Mouse (Mus musculus) CH12.LX (cell line): ENCODE results near the gene Zbtb37. TPM values are rescaled to one million over a fixed set of nuclear protein-coding genes. Genes with fewer than 3 reads are reported as not detected.

Source experiments
- DNase-seq: peaks from one replicate; pipeline ENCODE4 v3.0.0-alpha.2; 2013; ENCODE audit errors: extremely low read depth
- H3K27ac ChIP-seq: 2 replicates; pipeline ENCODE4 v1.5.1; 2012; ENCODE audit warnings: low read depth, mild to moderate bottlenecking, control low read depth, moderate library complexity; ENCODE audit not compliant: insufficient read depth
- H3K27me3 ChIP-seq: replicated peaks from 2 replicates; pipeline ENCODE3; 2012; ENCODE audit warnings: inconsistent platforms
- H3K36me3 ChIP-seq, 2 experiments: replicated peaks in 1 of 2; 2 replicates each; pipeline versions ENCODE3 to v1.6.1; 2012; ENCODE audit warnings: inconsistent platforms in 1 of 2, low read length in 1 of 2, mild to moderate bottlenecking in 1 of 2, mixed read lengths in 1 of 2, moderate library complexity in 1 of 2; ENCODE audit not compliant: control insufficient read depth in 1 of 2, insufficient read depth in 1 of 2
- H3K4me1 ChIP-seq, 2 experiments: 2 replicates each; pipeline ENCODE4 v1.6.1; 2012; ENCODE audit warnings: inconsistent platforms in 1 of 2, moderate library complexity in 1 of 2; ENCODE audit not compliant: insufficient read depth in 2 of 2, control insufficient read depth in 1 of 2
- H3K4me2 ChIP-seq: 2 replicates; pipeline ENCODE4 v1.6.1; 2012; ENCODE audit warnings: low read depth, mild to moderate bottlenecking, control low read depth; ENCODE audit not compliant: poor library complexity, insufficient read depth, severe bottlenecking
- H3K4me3 ChIP-seq, 3 experiments: fragments of 150-350 bp in 1 of 3; sonication (generic) in 1 of 3; replicated peaks in 1 of 3; 2 replicates each; pipeline versions ENCODE3 to v1.5.1; 2011 to 2012; ENCODE audit warnings: low read depth in 2 of 3, low read length in 2 of 3, mild to moderate bottlenecking in 2 of 3, moderate library complexity in 2 of 3, control low read depth in 1 of 3, improper control_type of control experiment in 1 of 3, inconsistent platforms in 1 of 3, mixed read lengths in 1 of 3; ENCODE audit not compliant: poor library complexity in 1 of 3
- H3K79me2 ChIP-seq: replicated peaks from 2 replicates; pipeline ENCODE4 v1.6.1; 2012; ENCODE audit warnings: mild to moderate bottlenecking, moderate library complexity; ENCODE audit not compliant: control insufficient read depth, poor library complexity, insufficient read depth, severe bottlenecking; ENCODE audit errors: extremely low read depth
- H3K9ac ChIP-seq: 2 replicates; pipeline ENCODE4 v1.6.1; 2012; ENCODE audit warnings: low read depth, mild to moderate bottlenecking, control low read depth, moderate library complexity; ENCODE audit not compliant: insufficient read depth
- H3K9me3 ChIP-seq: replicated peaks from 2 replicates; pipeline ENCODE3; 2012; ENCODE audit warnings: low read length, inconsistent platforms, mixed read lengths
- BHLHE40 ChIP-seq: IDR thresholded peaks from 2 replicates; pipeline ENCODE4 v1.6.1; 2011; ENCODE audit warnings: mild to moderate bottlenecking, low read depth, low read length, improper control_type of control experiment
- E2F4 ChIP-seq: IDR thresholded peaks from 2 replicates; pipeline ENCODE4 v1.6.1; 2011; ENCODE audit warnings: low read depth, low read length, improper control_type of control experiment; ENCODE audit not compliant: insufficient replicate concordance
- ELF1 ChIP-seq: IDR thresholded peaks from 2 replicates; pipeline ENCODE4 v1.6.1; 2014; ENCODE audit warnings: low read depth, mild to moderate bottlenecking, inconsistent platforms, low read length, improper control_type of control experiment
- EP300 ChIP-seq: IDR thresholded peaks from 2 replicates; pipeline ENCODE4 v1.6.1; 2011; ENCODE audit warnings: low read length, improper control_type of control experiment
- ETS1 ChIP-seq: conservative IDR thresholded peaks from 2 replicates; pipeline ENCODE4 v1.6.1; 2012; ENCODE audit warnings: low read depth, mild to moderate bottlenecking, inconsistent platforms, low read length, improper control_type of control experiment, moderate library complexity
- HCFC1 ChIP-seq: IDR thresholded peaks from 2 replicates; pipeline ENCODE4 v1.6.1; 2012; ENCODE audit warnings: low read depth, mild to moderate bottlenecking, inconsistent platforms, low read length, improper control_type of control experiment
- IRF4 ChIP-seq: IDR thresholded peaks from 2 replicates; pipeline ENCODE4 v1.6.1; 2014; ENCODE audit warnings: low read depth, mild to moderate bottlenecking, inconsistent platforms, low read length, improper control_type of control experiment
- KAT2A ChIP-seq: IDR thresholded peaks from 2 replicates; pipeline ENCODE4 v1.6.1; 2012; ENCODE audit warnings: low read length, improper control_type of control experiment, inconsistent platforms; ENCODE audit not compliant: insufficient replicate concordance
- MXI1 ChIP-seq: IDR thresholded peaks from 2 replicates; pipeline ENCODE4 v1.6.1; 2011; ENCODE audit warnings: mild to moderate bottlenecking, low read depth, low read length, improper control_type of control experiment
- MYC ChIP-seq: IDR thresholded peaks from 2 replicates; pipeline ENCODE4 v1.6.1; 2011; ENCODE audit warnings: low read depth, mild to moderate bottlenecking, improper control_type of control experiment, low read length
- NELFE ChIP-seq: IDR thresholded peaks from 2 replicates; pipeline ENCODE4 v1.6.1; 2011; ENCODE audit warnings: low read depth, low read length, improper control_type of control experiment
- NRF1 ChIP-seq: IDR thresholded peaks from 2 replicates; pipeline ENCODE4 v1.6.1; 2014; ENCODE audit warnings: low read depth, mild to moderate bottlenecking, inconsistent platforms, low read length, improper control_type of control experiment, moderate library complexity
- PAX5 ChIP-seq: IDR thresholded peaks from 2 replicates; pipeline ENCODE4 v1.6.1; 2012; ENCODE audit warnings: low read length, inconsistent platforms, mixed read lengths
- RAD21 ChIP-seq: IDR thresholded peaks from 2 replicates; pipeline ENCODE4 v1.6.1; 2011; ENCODE audit warnings: low read depth, mild to moderate bottlenecking, low read length, improper control_type of control experiment, moderate library complexity
- RCOR1 ChIP-seq: conservative IDR thresholded peaks from 2 replicates; pipeline ENCODE4 v1.6.1; 2012; ENCODE audit warnings: low read depth, mild to moderate bottlenecking, inconsistent platforms, low read length, improper control_type of control experiment
- SIN3A ChIP-seq: IDR thresholded peaks from 2 replicates; pipeline ENCODE4 v1.6.1; 2012; ENCODE audit warnings: low read length, improper control_type of control experiment, inconsistent platforms
- TBP ChIP-seq: conservative IDR thresholded peaks from 2 replicates; pipeline ENCODE4 v1.6.1; 2011; ENCODE audit warnings: low read depth, low read length, improper control_type of control experiment
- TCF12 ChIP-seq: IDR thresholded peaks from 2 replicates; pipeline ENCODE4 v1.6.1; 2014; ENCODE audit warnings: low read depth, mild to moderate bottlenecking, inconsistent platforms, low read length, improper control_type of control experiment
- USF1 ChIP-seq: IDR thresholded peaks from 2 replicates; pipeline ENCODE4 v1.6.1; 2014; ENCODE audit warnings: low read depth, mild to moderate bottlenecking, inconsistent platforms, low read length, improper control_type of control experiment
- ZKSCAN1 ChIP-seq: IDR thresholded peaks from 2 replicates; pipeline ENCODE4 v1.6.1; 2012; ENCODE audit warnings: low read depth, inconsistent platforms, low read length, improper control_type of control experiment, borderline replicate concordance
- dilution Hi-C: fragments of 300-500 bp; cut with MboI; formaldehyde crosslinking; loops from 2 replicates; pipeline ENCODE4 v1.14.3; 2020; ENCODE audit warnings: low sequenced_read_pairs; ENCODE audit not compliant: extremely low pct_unique_long_range_greater_than_20kb, extremely low pct_ligation_motif_present
- in situ Hi-C: fragments of 300-500 bp; cut with MboI; formaldehyde crosslinking; loops from 3 replicates; pipeline ENCODE4 v1.14.3; 2019; ENCODE audit warnings: low sequenced_read_pairs, low pct_ligation_motif_present, low pct_unique_long_range_greater_than_20kb, mixed read lengths
- polyA plus RNA-seq: library from polyadenylated mRNA; unstranded; fragments of >175 nt; gene quantifications from 2 replicates; pipeline ENCODE4 v1.2.1, GENCODE M21; 2012; ENCODE audit warnings: low read depth; ENCODE audit not compliant: insufficient read length
- total RNA-seq, 2 experiments: library from RNA; depleted of rRNA; stranded (reverse); fragments of 300-350 nt in 1 of 2; fragments of >200 nt in 1 of 2; gene quantifications; 2 replicates each; pipeline ENCODE4 v1.2.3; 2012 to 2014

The Zbtb37 gene
- total and polyA plus RNA-seq, 3 experiments, result 4.5 to 4.8 (median 4.7) TPM

DNA sequence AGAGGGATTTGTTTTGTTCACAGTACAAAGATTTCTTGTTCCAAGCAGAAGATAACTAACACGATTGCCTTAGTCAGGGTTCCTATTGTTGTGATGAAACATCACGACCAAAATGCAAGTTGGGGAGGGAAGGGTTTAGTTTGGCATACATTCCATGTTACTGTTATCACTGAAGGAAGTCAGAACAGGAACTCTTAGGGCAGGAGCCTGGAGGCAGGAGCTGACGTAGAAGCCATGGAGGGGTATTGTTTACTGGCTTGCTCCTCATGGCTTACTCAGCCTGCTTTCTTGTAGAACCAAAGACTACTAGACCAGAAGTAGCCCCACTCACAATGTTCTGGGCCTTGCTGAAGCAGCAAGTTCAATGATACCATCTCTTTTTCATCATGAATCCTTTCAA is 12.3 kb upstream of the Zbtb37 start:
- Histone ChIP-seq H3K79me2 (no peaks in the 10 kb centered on the region), H3K27me3 (no peaks in the 10 kb centered on the region), H3K9me3 (no peaks in the 10 kb centered on the region), H3K36me3 (peaks cover 48 to 86% of the 10 kb centered on the region in 2 experiments), H3K4me1 (no peaks in the 10 kb centered on the region), H3K9ac (no peak overlapping the region), H3K4me3 (no peak overlapping the region), H3K4me2 (no peak overlapping the region), H3K27ac (no peak overlapping the region)
- TF ChIP-seq IRF4 (no peak), ELF1 (no peak), NRF1 (no peak), MYC (no peak), KAT2A (no peak), USF1 (no peak), BHLHE40 (no peak), MXI1 (no peak), HCFC1 (no peak), TBP (no peak), ETS1 (no peak), EP300 (no peak), TCF12 (no peak), E2F4 (no peak), NELFE (no peak), SIN3A (no peak)
- in situ Hi-C loops, result no loop called here
- dilution Hi-C loops, result no loop called here
- no peak for DNase-seq

DNA sequence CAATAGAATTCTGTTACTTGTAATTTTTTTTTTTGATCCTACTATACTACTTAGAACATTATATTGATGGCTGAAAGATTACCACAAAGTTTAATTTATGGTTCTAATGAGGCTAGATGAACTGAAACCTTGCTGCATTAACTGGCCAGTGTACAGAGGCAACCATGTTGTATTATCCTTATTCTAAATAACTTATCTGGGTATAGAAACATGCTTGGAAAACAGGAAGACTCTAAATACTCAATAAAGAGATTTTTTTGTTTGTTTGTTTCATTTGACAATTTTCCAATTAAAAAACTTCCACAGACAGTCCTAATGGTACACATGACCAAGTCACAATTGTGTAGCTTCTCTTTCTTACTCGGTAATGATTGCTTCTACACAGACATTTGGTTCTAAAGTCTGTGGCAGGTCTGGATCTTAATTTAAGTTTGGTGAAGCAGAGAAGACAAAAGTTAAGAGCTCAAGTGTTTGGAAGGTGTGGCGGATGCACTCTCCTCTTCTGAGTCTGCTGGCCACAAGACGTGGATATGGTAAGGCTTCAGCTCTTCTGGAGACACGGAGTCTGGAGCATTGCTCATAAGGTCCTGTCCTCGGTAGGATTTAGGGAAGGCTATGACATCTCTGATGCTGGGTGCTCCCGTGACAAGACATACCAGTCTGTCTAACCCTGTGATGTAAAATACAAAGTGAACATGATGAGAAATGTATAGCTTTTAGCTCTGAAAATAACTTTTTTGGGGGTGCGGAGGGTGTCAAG is 6.8 kb upstream of the Zbtb37 start:
- Histone ChIP-seq H3K4me3 (no peak overlapping the region), H3K9ac (no peak overlapping the region), H3K4me2 (no peak overlapping the region), H3K4me1 (peaks cover 0 to 13% of the 10 kb centered on the region in 2 experiments; a peak in 2 of 4 replicates), H3K9me3 (no peaks in the 10 kb centered on the region), H3K36me3 (peaks cover 53 to 77% of the 10 kb centered on the region in 2 experiments), H3K79me2 (peaks cover 11% of the 10 kb centered on the region), H3K27ac (no peak overlapping the region), H3K27me3 (no peaks in the 10 kb centered on the region)
- dilution Hi-C loops, result no loop called here
- TF ChIP-seq NELFE (no peak), RCOR1 (no peak), USF1 (no peak), ZKSCAN1 (no peak), PAX5 (no peak), E2F4 (no peak), RAD21 (no peak), HCFC1 (no peak), IRF4 (no peak), TCF12 (no peak)
- peak; percentile 53 for DNase-seq
- in situ Hi-C loops, result no loop called here
